Mouse (Mus musculus) heart, embryonic 10.5 days (tissue): Measurements from ENCODE around the gene Trpc7. TPM values are rescaled to one million over a fixed set of nuclear protein-coding genes. Genes with fewer than 3 reads are reported as not detected.

Experiments used
- DNase-seq: peaks from one replicate; pipeline ENCODE4 v3.0.0-alpha.2; 2017; ENCODE audit warnings: low spot score
- H3K27ac ChIP-seq: fragments of 300-500 bp; sonication (generic); 2 replicates; pipeline ENCODE4 v1.5.1; 2016; ENCODE audit warnings: mild to moderate bottlenecking
- H3K27me3 ChIP-seq: fragments of 300-500 bp; sonication (generic); 2 replicates; pipeline ENCODE4 v1.6.1; 2016; ENCODE audit warnings: mild to moderate bottlenecking; ENCODE audit not compliant: poor library complexity, insufficient read depth, severe bottlenecking
- H3K36me3 ChIP-seq: fragments of 300-500 bp; sonication (generic); 2 replicates; pipeline ENCODE4 v1.6.1; 2016; ENCODE audit warnings: mild to moderate bottlenecking, moderate library complexity
- H3K4me1 ChIP-seq: fragments of 300-500 bp; sonication (generic); 2 replicates; pipeline ENCODE4 v1.6.1; 2016; ENCODE audit warnings: mild to moderate bottlenecking
- H3K4me3 ChIP-seq: fragments of 300-500 bp; sonication (generic); 2 replicates; pipeline ENCODE4 v1.5.1; 2016; ENCODE audit warnings: mild to moderate bottlenecking, moderate library complexity
- H3K9me3 ChIP-seq: fragments of 300-500 bp; sonication (generic); 2 replicates; pipeline ENCODE4 v1.6.1; 2016; ENCODE audit warnings: mild to moderate bottlenecking, moderate library complexity
- WGBS: fragments of 180-500 bp; shearing (Covaris S2); methylation state at CpG from one replicate; pipeline ENCODE4 v1.1.7; 2016; 5-methylcytosine and 5-hydroxymethylcytosine counted together
- polyA plus RNA-seq: library from polyadenylated mRNA; unstranded; fragments of >200 nt; fragmentation: Nextera tagmentation; extraction: Ambion mirVana; gene quantifications from 2 replicates; pipeline ENCODE4 v1.2.1, GENCODE M21; 2016

The Trpc7 gene
- polyA plus RNA-seq, 1 experiment from 2014 or later = 0.31 TPM

DNA sequence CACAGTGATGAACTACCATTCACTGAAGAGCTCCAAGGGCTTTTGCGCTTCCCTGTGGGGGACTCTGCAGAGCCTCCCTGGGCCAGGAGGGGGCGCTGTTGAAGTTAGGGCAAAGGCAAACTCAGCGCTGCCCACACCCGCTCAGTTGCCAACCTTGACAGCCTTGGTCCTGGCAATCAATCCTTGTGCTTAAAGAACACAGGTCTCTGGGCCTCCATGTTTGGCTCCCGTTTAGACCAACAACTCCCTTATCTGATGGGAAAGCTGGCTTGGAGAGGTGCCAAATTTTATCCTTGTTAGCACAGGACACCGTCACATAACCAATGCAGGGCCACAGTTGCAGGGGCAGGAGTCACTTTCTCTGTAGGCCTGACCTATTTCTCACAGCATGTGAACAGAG, 139.9 kb downstream of the Trpc7 start:
- Histone ChIP-seq H3K4me1 (peaks cover 38% of the 10 kb centered on the region), H3K36me3 (no peaks in the 10 kb centered on the region), H3K4me3 (no peak overlapping the region), H3K27ac (no peak overlapping the region), H3K27me3 (peaks cover 71% of the 10 kb centered on the region), H3K9me3 (no peaks in the 10 kb centered on the region)
- no peak for DNase-seq
- 46% methylated on average over 6 of the region's 6 CpGs for WGBS

DNA sequence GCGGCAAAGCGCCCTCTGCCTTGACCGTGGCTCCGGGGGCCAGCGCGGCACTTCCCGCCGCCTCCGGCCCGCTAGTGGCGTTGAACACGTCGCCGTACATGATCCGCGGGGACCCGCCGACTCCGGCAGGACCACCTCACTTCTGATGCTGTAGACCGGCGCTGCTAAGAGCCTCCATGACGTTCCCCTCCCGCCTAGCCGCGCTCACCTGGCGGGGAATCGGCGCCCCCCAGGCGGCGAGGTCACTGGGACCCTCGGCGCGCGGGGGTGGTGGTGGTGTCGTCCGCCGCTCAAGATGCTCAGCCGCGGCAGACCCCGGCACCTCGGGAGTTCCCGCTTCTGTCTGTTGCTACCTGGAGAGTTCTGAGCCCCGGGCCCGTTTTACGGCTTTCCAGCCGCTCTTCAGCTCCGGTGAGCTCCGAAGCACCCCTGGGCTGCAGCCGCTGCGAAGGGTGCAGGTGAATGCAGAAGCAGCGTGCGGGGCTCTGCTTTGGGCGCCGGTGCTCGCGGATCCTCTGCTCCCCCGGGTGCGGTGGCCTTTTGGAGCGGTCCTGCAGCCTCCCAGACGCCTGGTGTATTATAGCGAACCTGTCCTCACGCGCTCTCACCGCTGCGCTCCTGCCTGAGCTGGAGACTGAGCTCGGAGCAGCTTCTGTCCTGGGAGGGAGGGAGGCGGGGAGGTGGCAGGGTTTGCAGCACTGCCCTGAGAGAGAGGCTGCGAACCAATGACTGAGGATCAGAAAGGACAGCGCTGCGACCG, 142.4 kb downstream of the Trpc7 start, which contains the start of gene Gm45623:
TSS of gene Gm45623 (minus strand) at position 636 of the 760 bp plus-strand sequence.
- Histone ChIP-seq H3K27me3 (peaks cover 72% of the 10 kb centered on the region), H3K4me3 (peak within 1 kb of the TSS; percentile 70), H3K36me3 (no peaks in the 10 kb centered on the region), H3K4me1 (peaks cover 38% of the 10 kb centered on the region), H3K9me3 (no peaks in the 10 kb centered on the region), H3K27ac (peak within 1 kb of the TSS; percentile 65)
- no peak for DNase-seq
- WGBS = under 1% methylated on average over 71 of the region's 71 CpGs

GRCm38 (mm10) chr13:56752474-56753191, 143.2 kb downstream of the Trpc7 start:
- Histone ChIP-seq H3K4me3 (peak overlapping the region; percentile 70), H3K27ac (peak overlapping the region; percentile 65), H3K36me3 (no peaks in the 10 kb centered on the region), H3K9me3 (no peaks in the 10 kb centered on the region), H3K27me3 (peaks cover 72% of the 10 kb centered on the region), H3K4me1 (peaks cover 40% of the 10 kb centered on the region)
- WGBS = 1% methylated on average over 41 of the region's 41 CpGs
- no peak for DNase-seq

DNA sequence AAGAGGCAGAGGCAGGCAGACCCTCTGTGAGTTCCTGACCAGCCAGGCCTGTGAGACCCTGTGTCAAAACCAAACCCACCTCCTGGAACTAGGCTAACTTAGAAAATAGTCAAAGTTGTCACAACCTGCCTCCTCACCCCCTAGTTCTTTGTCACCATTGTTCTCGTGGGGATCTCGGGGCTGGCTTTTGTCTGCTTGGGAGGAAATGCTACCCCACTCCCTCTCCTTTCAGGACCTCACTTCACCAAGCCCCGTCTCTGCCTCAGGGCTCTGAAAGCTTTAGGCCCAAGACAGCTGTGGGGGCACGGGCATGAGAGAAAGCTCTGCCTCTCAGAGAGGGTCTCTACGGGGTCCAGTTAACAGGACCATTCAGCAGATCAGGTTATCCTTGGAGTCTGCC, 144.0 kb downstream of the Trpc7 start:
- Histone ChIP-seq H3K4me1 (peaks cover 38% of the 10 kb centered on the region), H3K27ac (no peak overlapping the region), H3K4me3 (peak overlapping the region; percentile 70), H3K36me3 (no peaks in the 10 kb centered on the region), H3K27me3 (peaks cover 66% of the 10 kb centered on the region), H3K9me3 (no peaks in the 10 kb centered on the region)
- 39% methylated on average over 5 of the region's 5 CpGs for WGBS
- DNase-seq = no peak

DNA sequence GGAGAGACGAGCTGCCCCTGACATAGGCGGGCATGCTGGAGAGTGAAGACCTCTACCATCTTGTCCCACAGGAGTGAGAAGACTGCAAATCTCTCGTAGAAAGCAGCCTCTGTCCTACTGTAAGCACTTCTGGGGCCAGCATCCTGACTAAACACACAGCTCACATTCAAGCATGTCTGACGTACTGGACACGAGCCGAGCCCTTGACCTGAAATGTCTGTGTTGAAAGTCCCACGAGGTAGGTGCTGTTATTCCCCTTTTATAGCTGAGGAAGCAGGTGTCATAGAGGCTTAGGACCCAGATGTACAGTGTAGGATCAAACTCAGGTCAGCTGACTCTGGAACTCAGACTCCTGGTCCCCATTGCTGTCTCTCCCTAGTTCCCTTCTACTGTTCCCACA, 146.4 kb downstream of the Trpc7 start:
- Histone ChIP-seq H3K4me3 (no peak overlapping the region), H3K27me3 (peaks cover 42% of the 10 kb centered on the region), H3K4me1 (peaks cover 29% of the 10 kb centered on the region), H3K9me3 (no peaks in the 10 kb centered on the region), H3K36me3 (no peaks in the 10 kb centered on the region), H3K27ac (no peak overlapping the region)
- WGBS = 77% methylated on average over 7 of the region's 7 CpGs
- DNase-seq = no peak

GRCm38 (mm10) chr13:56747554-56747953, 148.2 kb downstream of the Trpc7 start:
- no peak for DNase-seq
- H3K36me3 ChIP-seq = no peaks in the 10 kb centered on the region
- WGBS = 55% methylated on average over 8 of the region's 8 CpGs
- H3K27me3 ChIP-seq = peaks cover 24% of the 10 kb centered on the region
- H3K27ac ChIP-seq = no peak overlapping the region
- no peaks in the 10 kb centered on the region for H3K9me3 ChIP-seq
- H3K4me1 ChIP-seq = peaks cover 15% of the 10 kb centered on the region
- H3K4me3 ChIP-seq = no peak overlapping the region

GRCm38 (mm10) chr13:56746739-56747532, 148.9 kb downstream of the Trpc7 start:
- DNase-seq = no peak
- Histone ChIP-seq H3K36me3 (0 out of 2 replicates have a peak, but pooled peaks cover 4% of the 10 kb centered on the region), H3K9me3 (no peaks in the 10 kb centered on the region), H3K4me3 (no peak overlapping the region), H3K4me1 (peaks cover 11% of the 10 kb centered on the region), H3K27me3 (peaks cover 18% of the 10 kb centered on the region), H3K27ac (no peak overlapping the region)
- WGBS = 75% methylated on average over 10 of the region's 10 CpGs

DNA sequence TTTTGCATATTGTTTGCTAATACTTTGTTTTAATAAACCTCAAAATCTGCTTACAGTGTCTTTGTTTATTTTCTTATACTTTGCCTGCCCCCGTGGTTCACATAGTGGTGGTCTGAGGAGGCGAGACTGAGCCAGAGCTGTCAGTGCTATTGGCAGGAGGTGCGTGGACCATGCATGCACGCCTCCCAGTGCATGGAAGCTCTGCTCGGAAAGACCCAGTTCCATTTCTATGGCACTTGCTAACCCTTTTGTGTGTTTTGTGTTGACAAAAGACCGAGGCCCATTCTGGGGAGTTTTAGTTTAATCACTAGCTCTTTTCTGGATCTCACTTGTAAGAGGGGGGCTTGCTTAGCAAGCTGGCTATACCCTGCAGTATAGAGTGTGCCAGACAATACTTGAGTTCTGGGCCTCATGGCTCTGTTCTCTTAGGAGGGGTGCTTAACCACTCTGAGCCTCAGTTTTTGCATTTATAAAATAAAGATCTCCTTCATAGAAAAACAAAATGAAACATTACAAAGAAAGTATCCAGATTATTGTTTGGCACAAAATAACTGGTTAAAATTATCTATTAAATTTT, 153.4 kb downstream of the Trpc7 start:
- Histone ChIP-seq H3K27me3 (no peaks in the 10 kb centered on the region), H3K36me3 (peaks cover 30% of the 10 kb centered on the region), H3K27ac (no peak overlapping the region), H3K9me3 (no peaks in the 10 kb centered on the region), H3K4me3 (no peak overlapping the region), H3K4me1 (peaks cover 8% of the 10 kb centered on the region)
- WGBS = 83% methylated on average over 6 of the region's 6 CpGs
- DNase-seq = peak; percentile 27

- Histone ChIP-seq H3K27ac (no peak overlapping the region), H3K9me3 (no peaks in the 10 kb centered on the region), H3K4me3 (no peak overlapping the region), H3K36me3 (peaks cover 37% of the 10 kb centered on the region), H3K4me1 (0 out of 2 replicates have a peak, but pooled peaks cover 4% of the 10 kb centered on the region), H3K27me3 (no peaks in the 10 kb centered on the region)
- 80% methylated on average over 7 of the region's 7 CpGs for WGBS
- peak; percentile 33 for DNase-seq
Measured at GRCm38 (mm10) chr13:56741691-56742090, 154.1 kb downstream of the Trpc7 start.

DNA sequence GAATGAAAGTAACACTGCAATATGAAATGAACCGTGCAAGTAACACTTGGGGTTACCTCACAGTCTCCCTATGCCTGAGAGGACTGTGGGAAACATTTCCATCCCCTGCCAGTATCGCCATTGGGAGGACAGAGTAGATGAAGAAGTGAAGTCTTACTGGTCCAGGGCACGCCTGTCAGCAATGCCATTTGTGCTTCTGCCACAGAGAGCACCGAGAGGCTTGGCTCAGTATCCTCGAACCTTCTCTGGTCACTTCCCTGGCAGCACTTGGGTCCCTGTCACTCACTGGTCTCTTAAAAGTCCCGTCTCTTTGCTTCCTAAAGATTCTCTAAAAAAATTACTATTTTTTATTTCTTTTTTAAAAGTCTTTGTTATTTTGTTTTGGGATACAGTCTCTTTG, 155.3 kb downstream of the Trpc7 start:
- H3K4me3 ChIP-seq = no peak overlapping the region
- 85% methylated on average over 6 of the region's 6 CpGs for WGBS
- no peaks in the 10 kb centered on the region for H3K27me3 ChIP-seq
- peak; percentile 63 for DNase-seq
- no peak overlapping the region for H3K27ac ChIP-seq
- H3K9me3 ChIP-seq = no peaks in the 10 kb centered on the region
- 0 out of 2 replicates have a peak, but pooled peaks cover 4% of the 10 kb centered on the region for H3K4me1 ChIP-seq
- H3K36me3 ChIP-seq = peaks cover 47% of the 10 kb centered on the region

GRCm38 (mm10) chr13:56739556-56739955, 156.2 kb downstream of the Trpc7 start:
- H3K27me3 ChIP-seq = no peaks in the 10 kb centered on the region
- DNase-seq = peak; percentile 70
- no peak overlapping the region for H3K4me3 ChIP-seq
- H3K27ac ChIP-seq = no peak overlapping the region
- no peaks in the 10 kb centered on the region for H3K9me3 ChIP-seq
- peaks cover 53% of the 10 kb centered on the region for H3K36me3 ChIP-seq
- WGBS = 90% methylated on average over 5 of the region's 5 CpGs
- 0 out of 2 replicates have a peak, but pooled peaks cover 4% of the 10 kb centered on the region for H3K4me1 ChIP-seq

DNA sequence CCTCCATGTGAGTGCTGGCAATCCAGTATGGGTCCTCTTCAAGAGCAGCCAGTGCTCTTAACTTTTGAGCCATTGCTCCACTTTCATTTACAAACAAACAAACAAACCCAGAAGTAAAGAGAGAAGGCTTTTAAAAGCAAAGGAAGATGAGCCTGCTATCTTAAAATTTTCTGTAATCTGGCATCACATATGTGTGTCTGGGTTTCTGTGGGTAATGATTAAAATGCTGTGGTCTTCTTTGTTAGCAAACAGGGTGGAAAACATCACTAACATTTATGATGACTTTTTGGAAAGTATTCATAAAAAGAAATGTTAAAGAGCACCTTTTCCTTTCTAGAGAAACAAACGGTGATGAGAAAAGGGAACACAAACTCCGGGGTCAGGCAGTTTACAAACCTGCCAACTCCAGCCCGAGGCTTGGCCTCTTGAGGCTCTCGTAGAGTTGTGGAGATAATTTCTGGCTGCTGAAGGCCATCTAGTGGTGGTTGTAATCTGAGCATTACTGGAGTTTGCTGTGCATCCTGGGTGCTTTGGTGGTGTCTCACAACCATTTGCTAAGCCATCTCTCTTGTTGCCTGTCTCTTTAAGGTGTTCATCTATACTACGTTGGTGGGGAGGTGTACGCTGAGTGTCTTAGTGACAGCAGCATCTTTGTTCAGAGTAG, 160.4 kb downstream of the Trpc7 start:
- 43% methylated on average over 6 of the region's 6 CpGs for WGBS
- no peak for DNase-seq
- no peaks in the 10 kb centered on the region for H3K9me3 ChIP-seq

More for the DNA sequence above, 160.4 kb downstream of the Trpc7 start:
- H3K36me3 ChIP-seq = peaks cover 87% of the 10 kb centered on the region
- no peak overlapping the region for H3K4me3 ChIP-seq
- H3K27ac ChIP-seq = no peak overlapping the region
- peaks cover 14% of the 10 kb centered on the region; the same call in 1 of the 2 replicates for H3K4me1 ChIP-seq
- no peaks in the 10 kb centered on the region for H3K27me3 ChIP-seq
